Mouse (Mus musculus): ENCODE data around the gene Gpd1l.
A peak's percentile ranks its signal among the peaks of the same experiment; 100 is the strongest.

Gene Gpd1l

GRCm38 (mm10) chr9:114930464-114931090, 3.2 kb downstream of the Gpd1l start:
- DNase-seq (ENCODE audit: low spot score) = peak; percentile 50

GRCm38 (mm10) chr9:114925571-114925970, 8.2 kb downstream of the Gpd1l start:
- DNase-seq (ENCODE audit: low spot score) = no peak

- DNase-seq (ENCODE audit: low spot score) = no peak
Observed at GRCm38 (mm10) chr9:114925039-114925438, 8.7 kb downstream of the Gpd1l start.

GRCm38 (mm10) chr9:114924511-114924910, 9.3 kb downstream of the Gpd1l start:
- DNase-seq (ENCODE audit: low spot score) = no peak

GRCm38 (mm10) chr9:114922209-114922608, 11.6 kb downstream of the Gpd1l start:
- DNase-seq (ENCODE audit: low spot score) = no peak

GRCm38 (mm10) chr9:114921352-114922081, 12.3 kb downstream of the Gpd1l start:
- DNase-seq (ENCODE audit: low spot score) = no peak

GRCm38 (mm10) chr9:114920569-114920968, 13.2 kb downstream of the Gpd1l start:
- DNase-seq (ENCODE audit: low spot score) = no peak

- peak; percentile 88 for DNase-seq (ENCODE audit: low spot score)
Observed at GRCm38 (mm10) chr9:114912680-114913649, 20.8 kb downstream of the Gpd1l start.

- DNase-seq (ENCODE audit: low spot score) = no peak
Observed at GRCm38 (mm10) chr9:114907509-114907908, 26.3 kb downstream of the Gpd1l start.

GRCm38 (mm10) chr9:114895919-114896318, 37.9 kb downstream of the Gpd1l start:
- DNase-seq (ENCODE audit: low spot score) = no peak

GRCm38 (mm10) chr9:114892974-114893373, 40.8 kb downstream of the Gpd1l start:
- no peak for DNase-seq (ENCODE audit: low spot score)

GRCm38 (mm10) chr9:114890377-114890776, 43.4 kb downstream of the Gpd1l start:
- no peak for DNase-seq (ENCODE audit: low spot score)

- DNase-seq (ENCODE audit: low spot score) = no peak
Observed at GRCm38 (mm10) chr9:114888856-114889407, 44.9 kb downstream of the Gpd1l start.

- DNase-seq (ENCODE audit: low spot score) = no peak
Observed at GRCm38 (mm10) chr9:114887699-114888098, 46.1 kb downstream of the Gpd1l start.

- no peak for DNase-seq (ENCODE audit: low spot score)
Observed at GRCm38 (mm10) chr9:114885991-114886662, 47.7 kb downstream of the Gpd1l start.

GRCm38 (mm10) chr9:114885564-114885963, 48.2 kb downstream of the Gpd1l start:
- DNase-seq (ENCODE audit: low spot score) = no peak

GRCm38 (mm10) chr9:114881977-114882376, 51.8 kb downstream of the Gpd1l start:
- DNase-seq (ENCODE audit: low spot score) = no peak

- DNase-seq (ENCODE audit: low spot score) = peak; percentile 51
Observed at GRCm38 (mm10) chr9:114855327-114855726, 78.5 kb downstream of the Gpd1l start.

- DNase-seq (ENCODE audit: low spot score) = no peak
Observed at GRCm38 (mm10) chr9:114854686-114855085, 79.1 kb downstream of the Gpd1l start.

GRCm38 (mm10) chr9:114853336-114853735, 80.5 kb downstream of the Gpd1l start:
- DNase-seq (ENCODE audit: low spot score) = no peak

- no peak for DNase-seq (ENCODE audit: low spot score)
Observed at GRCm38 (mm10) chr9:114851419-114852190, 82.2 kb downstream of the Gpd1l start.

All from testis, postnatal 10 days (tissue).